Comparison of ENCODE assay signal across 10 mouse cellular contexts in genomic region chr10:116604081-116604904, GRCm38 (mm10).
"Had no signal": no experiment of that assay in that cellular context is flagged by ENCODE, and none has a peak within 500 bp of the region (broad histone marks: within the 10 kb centered on the region; RNA-seq: fewer than 3 reads in every experiment).

No protein-coding gene starts in this region.

- DNase-seq: kidney, adult 2 months; kidney, postnatal 25 days; layer of hippocampus, adult 9-11 months; liver, embryonic 13.5 days; lung, adult 2 months; lung, postnatal 14 days; lung, postnatal 4 days; right cerebral cortex, postnatal 25 days; spleen, adult 18-20 months; thymus, postnatal 36 days had no signal
